Mouse (Mus musculus): ENCODE data around the gene Bcl2l11.

GRCm38 (mm10) chr2:128153551-128153910 is 27.7 kb downstream of the Bcl2l11 start:
- TF ChIP-seq CTCF (IDR thresholded peaks at IDR 0.05; ENCODE audit: control insufficient read depth, insufficient read depth, low read length) (no peak), POLR2A (IDR thresholded peaks at IDR 0.05; ENCODE audit: borderline replicate concordance, control insufficient read depth, low read depth, low read length) (no peak)

Measured in bone marrow, adult 2 months (tissue).